Comparison of ENCODE assay signal across 8 mouse cellular contexts in the genomic region with DNA sequence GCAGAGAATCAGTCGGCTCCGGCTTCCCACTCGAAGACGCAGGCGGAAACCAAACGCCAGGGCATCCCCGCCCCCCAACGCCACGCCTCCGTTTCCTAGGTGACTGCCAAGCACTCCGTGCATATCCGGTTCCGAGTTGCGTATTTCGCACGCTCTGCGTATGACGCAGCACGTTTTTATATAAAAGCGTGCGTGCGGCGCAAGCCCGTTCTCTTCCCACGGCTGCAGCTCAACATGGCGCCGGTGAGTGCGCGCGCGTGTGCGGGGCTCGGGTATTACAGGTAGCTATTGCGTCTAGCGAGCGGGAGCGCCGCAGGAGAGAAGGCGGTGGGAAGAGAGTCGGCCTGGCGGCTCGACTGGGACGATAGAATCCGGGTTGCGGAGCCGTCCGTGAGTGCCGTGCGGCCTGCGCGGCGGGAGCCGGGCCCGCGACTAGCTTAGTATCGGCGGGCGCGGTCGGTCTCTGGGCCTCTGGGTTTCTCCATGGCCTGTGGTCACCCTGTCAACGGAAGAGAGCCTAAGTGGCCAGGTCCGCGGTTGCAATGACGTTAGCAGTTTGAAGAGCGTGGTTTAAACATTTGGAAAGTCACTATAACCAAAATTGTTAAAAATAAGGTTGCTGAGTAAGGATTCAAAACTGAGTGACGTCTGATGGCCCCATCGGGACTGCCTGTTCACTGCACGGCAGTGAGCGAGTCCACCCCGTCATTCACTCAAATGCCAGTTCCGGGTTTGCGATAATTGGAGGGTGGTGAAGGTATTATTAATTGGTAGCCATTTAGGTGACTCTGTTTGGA. TPM values are rescaled to one million over a fixed set of nuclear protein-coding genes. Genes with fewer than 3 reads are reported as not detected.
DNase-seq lines count a peak whose midpoint lies in the region; ATAC-seq and TF ChIP-seq lines count a peak whose summit lies in the region.

Gene Rpl22l1, plus strand, starts transcription at position 136 of the 797 bp plus-strand sequence.

- DNase-seq in Patski (ENCODE audit: low read depth, low spot score) = peak; percentile 94
- peak; percentile 97 to 98 for DNase-seq in cerebellum, postnatal 14 days
- DNase-seq in frontal cortex, postnatal 14 days (ENCODE audit: low spot score in 2 of 2) = peak; percentile 96 to 99
- peak; percentile 92 to 94 for DNase-seq in layer of hippocampus, postnatal 25 days (ENCODE audit: extremely low spot score in 1 of 2, low spot score in 1 of 2)
- peak; percentile 99 for DNase-seq in lung, postnatal 25 days (ENCODE audit: low spot score)
- peak; percentile 98 for DNase-seq in retina, embryonic 14.5 days (ENCODE audit: low spot score)
- DNase-seq in thymus, postnatal 4 days = peak; percentile 99

- whole genome bisulfite sequencing in hindbrain, embryonic 13.5 days = under 1% methylated on average over 71 of the region's 72 CpGs

- H3K36me3 ChIP-seq in hindbrain, embryonic 13.5 days = peaks cover 17% of the 10 kb centered on the region

- ATAC-seq in Patski = peak; percentile 98
- peak; percentile 100 for ATAC-seq in hindbrain, embryonic 13.5 days (ENCODE audit: low FRiP score)

- no peak for TF ChIP-seq CTCF in Patski (IDR thresholded peaks at IDR 0.05)

- CTCF ChIA-PET in Patski (lab: Charles Lee) = interaction anchor here (1.5 kb wide), 2 partner anchors 9 kb away, joined by 4 read pairs; no protein-coding TSS in a partner anchor

- in situ Hi-C loops in Patski (cut with MboI; ENCODE audit: low pct_unique_long_range_greater_than_20kb) = no loop called here

- H3K4me2 ChIP-seq in hindbrain, embryonic 13.5 days = peak within 1 kb of the TSS; percentile 69

- peak within 1 kb of the TSS; percentile 91 for H3K27ac ChIP-seq in hindbrain, embryonic 13.5 days

- peak within 1 kb of the TSS; percentile 89 for H3K9ac ChIP-seq in hindbrain, embryonic 13.5 days

- no peaks in the 10 kb centered on the region for H3K9me3 ChIP-seq in hindbrain, embryonic 13.5 days

- H3K27me3 ChIP-seq in Patski = no peaks in the 10 kb centered on the region
- H3K27me3 ChIP-seq in hindbrain, embryonic 13.5 days = no peaks in the 10 kb centered on the region

- peaks cover 15% of the 10 kb centered on the region for H3K4me1 ChIP-seq in hindbrain, embryonic 13.5 days (replicated peaks)

- POLR2A ChIA-PET in Patski (lab: Charles Lee) = interaction anchor here (0.7 kb wide), 1 partner anchor 1325 kb away, joined by 3 read pairs; no protein-coding TSS in a partner anchor

- peak within 1 kb of the TSS; percentile 79 for H3K4me3 ChIP-seq in hindbrain, embryonic 13.5 days

RNA-seq across cellular contexts. Expression of gene Rpl22l1, which starts in this region (rescaled TPM):
- 303 TPM for polyA plus RNA-seq in Patski (2021)
- polyA plus RNA-seq in hindbrain, embryonic 13.5 days (2015; fragmentation: Nextera tagmentation; extraction: Ambion mirVana) = 225 and 252 TPM in 2 replicates
- total RNA-seq in layer of hippocampus, postnatal 25 days (2021) = 100 to 1,000 TPM; 175 to 209 TPM

Comparison
In these comparisons a context has a peak if more than half of its experiments do, and no peak if none do; other contexts are left out.
1. Peak in every context shown above with its lines: DNase-seq, ATAC-seq, H3K4me3 ChIP-seq and H3K27ac ChIP-seq.